Mouse (Mus musculus) layer of hippocampus, postnatal 10 days (tissue): ENCODE measurements around the gene Snrnp70. TPM values are rescaled to one million over a fixed set of nuclear protein-coding genes. Genes with fewer than 3 reads are reported as not detected.
A peak's percentile ranks its signal among the peaks of the same experiment; 100 is the strongest.

ENCODE experiments used
- DNase-seq, 2 experiments: peaks; one replicate each; pipeline ENCODE4 v3.0.0; 2021; ENCODE audit warnings: low spot score in 2 of 2
- long read RNA-seq: library from polyadenylated mRNA; stranded (forward); transcript quantifications from one replicate; pipeline ENCODE4 v2.0.0, GENCODE M21; 2023
- total RNA-seq, 2 experiments: library from RNA; stranded (reverse); gene quantifications; 2 replicates each; pipeline ENCODE4 v1.2.3; 2021

Gene Snrnp70
- total RNA-seq = 100 to 1,000 TPM; 393 to 440 TPM
- long read RNA-seq, full-length matches to known transcripts = 18 of 85 reads
- long read RNA-seq, partial matches to known transcripts = 10 of 85 reads
- long read RNA-seq, other reads (novel, unspliced or antisense) = 57 of 85 reads

DNA sequence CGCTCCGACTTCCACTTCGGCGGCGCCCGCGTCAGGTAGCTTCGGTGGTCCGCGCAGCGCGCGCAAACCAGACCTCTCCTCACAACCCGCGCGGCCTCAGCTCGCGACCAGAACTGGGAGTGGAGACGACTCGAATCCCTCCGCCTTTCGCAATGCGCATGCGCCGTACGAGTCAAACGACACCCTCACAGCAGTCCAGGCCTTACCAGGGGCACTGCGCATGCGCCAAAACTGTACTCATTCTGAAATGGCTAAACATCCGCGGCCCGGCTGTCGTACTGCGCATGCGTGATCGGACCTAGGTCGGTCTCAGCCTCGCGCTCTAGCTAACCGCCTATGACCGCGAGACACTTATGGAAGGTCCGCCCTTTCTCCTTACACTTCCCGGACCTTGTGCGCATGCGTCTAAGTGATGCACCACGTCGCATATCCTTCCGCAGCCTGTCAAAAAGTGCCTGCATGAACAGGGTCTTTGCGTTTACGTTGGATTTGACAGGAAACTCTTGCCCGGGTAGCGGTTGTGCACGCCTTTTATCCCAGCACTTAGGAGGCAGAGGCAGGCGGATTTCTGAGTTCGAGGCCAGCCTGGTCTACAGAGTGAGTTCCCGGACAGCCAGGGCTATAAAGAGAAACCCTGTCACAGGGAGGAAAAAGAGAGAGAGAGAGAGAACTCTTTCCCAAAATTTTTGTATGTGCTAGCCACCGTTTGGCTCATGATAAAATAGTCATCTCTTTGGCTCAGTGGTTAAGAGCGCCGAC, at the start of gene Snrnp70:
TSS of gene Snrnp70 (minus strand) at position 165 of the 759 bp plus-strand sequence.
- DNase-seq = peak; percentile 100

DNA sequence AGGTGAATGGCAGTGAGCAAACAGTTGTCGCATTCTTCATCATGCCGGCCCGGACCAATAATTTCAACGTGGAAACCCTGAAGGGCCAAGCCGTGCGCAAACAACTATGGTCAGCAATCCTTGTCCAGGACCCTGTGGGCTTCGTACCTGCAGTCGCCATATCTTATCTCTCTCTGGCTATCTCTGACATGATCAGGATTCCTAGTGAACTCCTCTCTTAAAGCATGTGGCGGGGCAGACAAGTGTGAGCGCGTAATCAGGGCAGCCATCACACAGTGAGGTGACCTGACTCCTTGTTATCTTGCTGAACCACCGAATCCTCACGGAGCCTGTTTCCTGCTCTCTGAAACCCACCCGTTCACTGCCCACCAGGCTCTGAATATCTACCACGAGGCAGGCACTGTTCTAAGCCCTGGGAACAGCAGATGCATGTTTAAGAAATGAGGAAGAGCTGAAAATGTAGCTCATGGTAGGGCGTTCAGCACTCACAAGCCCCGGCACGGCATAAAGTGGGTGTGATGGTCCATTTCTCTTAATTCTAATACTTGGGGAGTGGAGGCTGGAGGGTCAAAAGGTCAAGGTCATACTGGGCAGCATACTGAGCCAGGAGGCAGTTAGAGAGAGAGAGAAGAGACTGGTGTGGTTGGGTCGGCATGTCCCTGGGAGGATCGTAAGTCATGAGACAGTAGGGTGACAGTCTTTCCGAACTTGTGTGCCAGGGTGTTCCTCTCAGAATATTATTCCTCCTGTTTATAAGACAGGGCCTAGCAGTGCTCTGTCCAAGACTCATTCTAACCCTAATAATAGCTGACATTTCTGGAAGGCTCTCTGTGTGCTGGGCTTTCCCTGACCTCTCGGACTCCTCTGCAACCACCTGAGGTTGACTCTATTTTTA, 48.2 kb upstream of the Snrnp70 start:
- no peak for DNase-seq

DNA sequence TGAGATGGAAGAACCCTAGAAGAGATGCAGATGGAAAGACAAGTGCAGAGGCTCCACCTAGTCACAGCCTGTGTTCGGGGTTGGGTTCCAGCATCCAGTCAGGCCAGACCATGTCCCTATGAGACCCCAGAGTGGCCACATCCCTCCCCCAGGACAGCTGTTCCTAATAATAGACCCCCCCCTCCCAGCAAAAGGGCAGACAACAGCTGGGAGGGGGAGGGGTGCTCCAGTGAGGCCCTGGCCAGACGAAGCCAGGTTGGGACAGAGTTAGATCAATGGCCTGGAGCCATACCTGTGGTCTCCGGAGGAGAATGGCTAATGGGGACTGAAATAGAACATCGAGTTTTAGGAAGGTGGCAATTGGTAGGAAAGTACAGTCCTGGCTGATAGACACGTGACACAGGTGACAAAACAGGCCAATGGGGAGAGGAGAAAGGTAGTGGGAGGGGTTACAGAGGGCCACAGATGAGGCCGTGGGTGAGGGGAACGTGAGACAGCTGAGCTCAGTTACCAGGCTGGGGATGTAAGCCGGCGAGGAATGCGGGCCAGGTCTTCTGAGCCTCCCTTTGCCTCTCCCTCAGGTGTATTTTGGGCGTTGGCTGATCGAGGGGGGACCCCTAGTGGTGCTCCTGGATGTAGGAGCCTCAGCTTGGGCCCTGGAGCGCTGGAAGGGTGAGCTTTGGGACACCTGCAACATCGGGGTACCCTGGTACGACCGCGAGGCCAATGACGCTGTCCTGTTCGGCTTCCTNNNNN, 42.2 kb upstream of the Snrnp70 start, which contains the start of gene Ruvbl2:
TSS of gene Ruvbl2 (minus strand) at position 576 of the 756 bp plus-strand sequence.
- no peak for DNase-seq

DNA sequence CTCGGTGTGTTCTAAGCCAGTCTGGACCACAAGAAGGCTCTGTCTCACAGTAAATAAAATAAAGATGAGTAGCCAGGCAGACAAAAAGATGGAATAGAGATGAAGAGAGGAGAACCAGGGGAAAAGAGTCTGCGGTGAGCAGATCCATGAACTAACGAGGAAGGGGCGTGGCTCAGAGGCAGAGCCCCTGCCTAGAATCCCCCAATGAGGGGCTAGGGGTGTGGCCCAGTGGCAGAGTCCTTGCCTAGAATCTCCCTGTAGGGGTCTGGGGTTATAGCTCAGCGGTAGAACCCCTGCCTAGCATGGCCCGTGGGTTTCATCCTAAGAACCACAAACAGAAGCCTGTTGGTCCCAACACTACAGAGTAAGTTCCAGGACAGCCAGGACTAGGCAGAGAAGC, 41.5 kb upstream of the Snrnp70 start:
- no peak for DNase-seq

DNA sequence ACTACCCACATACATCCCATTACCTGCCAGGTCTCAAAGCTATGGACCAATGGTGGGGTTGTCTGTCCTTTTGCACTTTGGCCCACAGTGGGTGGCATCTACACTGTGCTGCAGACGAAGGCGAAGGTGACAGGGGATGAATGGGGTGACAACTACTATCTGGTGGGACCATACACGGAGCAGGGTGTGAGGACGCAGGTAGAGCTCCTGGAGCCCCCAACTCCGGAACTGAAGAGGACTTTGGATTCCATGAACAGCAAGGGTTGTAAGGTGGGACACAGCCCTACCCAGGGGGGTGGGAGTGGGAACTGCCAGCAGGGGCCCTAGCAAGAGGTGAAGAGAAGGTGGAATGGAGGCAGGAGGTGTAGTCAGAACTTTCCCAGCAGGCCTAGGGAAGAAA, 40.9 kb upstream of the Snrnp70 start:
- DNase-seq = no peak

DNA sequence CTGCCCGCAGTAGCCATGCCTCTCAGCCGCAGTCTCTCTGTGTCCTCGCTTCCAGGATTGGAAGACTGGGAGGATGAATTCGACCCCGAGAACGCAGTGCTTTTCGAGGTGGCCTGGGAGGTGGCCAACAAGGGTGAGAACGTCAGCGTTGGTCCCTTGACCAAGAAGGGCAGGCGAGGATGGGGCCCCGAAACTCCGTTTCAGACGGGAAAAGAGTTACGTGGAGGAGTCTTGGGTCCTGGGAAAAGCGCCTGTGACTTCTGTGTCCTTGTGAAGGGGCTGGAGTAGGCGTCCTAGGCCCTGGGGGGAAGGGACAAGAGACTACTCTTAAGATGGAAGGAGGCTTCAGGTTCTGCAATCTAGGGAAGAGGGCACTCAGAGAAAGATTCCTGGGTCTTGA, 39.5 kb upstream of the Snrnp70 start:
- DNase-seq = no peak

DNA sequence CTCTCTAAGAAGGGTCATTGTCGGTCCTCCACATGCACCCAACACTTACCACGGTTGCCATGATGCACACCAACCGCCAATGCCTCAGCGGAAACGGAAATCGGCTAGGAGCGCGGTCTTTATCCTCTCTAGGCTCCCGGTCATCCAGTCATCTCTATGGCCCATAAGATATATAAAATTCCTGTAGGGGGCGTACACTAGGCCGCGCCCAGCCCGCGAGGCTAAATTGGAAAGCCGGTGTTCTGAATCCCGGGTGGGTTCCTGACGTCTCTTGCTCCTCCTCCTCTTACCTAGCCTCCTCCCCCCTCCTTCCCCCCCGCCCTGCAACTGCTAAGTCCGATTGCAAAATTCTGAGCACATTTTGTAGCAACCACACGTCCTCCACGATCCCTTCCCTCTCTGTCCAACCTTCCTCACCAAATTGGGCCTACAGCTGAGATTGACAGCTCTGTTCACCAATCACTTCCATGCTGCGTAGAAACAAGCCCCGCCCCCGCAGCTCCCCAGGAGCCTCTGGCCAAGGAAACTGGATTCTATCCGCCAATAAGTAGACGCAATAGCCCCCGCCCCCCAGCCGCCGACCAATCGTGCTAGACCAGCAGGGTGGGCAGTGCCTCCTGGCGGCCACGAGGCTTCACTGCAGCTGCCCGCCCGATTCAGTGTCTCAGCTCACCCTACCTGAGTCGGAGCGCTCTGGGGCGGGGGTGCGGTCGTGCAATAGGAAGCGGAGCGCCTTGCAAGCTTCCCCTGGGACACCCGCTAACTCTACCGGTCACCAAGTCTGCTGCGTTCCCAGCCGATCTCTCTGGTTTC, 38.9 kb upstream of the Snrnp70 start, which contains the start of gene Gys1:
TSS of gene Gys1 (plus strand) at position 642 of the 813 bp plus-strand sequence.
- peak; percentile 100 for DNase-seq

DNA sequence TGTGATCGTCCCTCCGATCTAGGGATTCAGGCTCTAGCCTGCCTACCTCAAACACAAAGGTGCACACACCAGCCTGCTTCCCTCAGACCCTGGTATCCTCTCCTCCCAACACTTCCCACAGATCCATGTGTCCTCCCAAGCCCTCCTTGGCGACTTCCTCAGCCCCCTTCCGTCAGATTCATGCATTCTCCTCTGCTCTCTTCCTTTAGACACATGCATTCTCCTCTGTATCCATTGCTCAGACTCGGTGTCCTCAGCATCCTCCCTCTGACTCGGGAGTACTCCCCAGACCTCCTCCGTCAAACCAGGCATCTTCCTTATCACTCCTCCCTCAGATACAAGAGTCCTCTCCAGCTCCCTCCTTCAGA, 38.3 kb upstream of the Snrnp70 start:
- no peak for DNase-seq

DNA sequence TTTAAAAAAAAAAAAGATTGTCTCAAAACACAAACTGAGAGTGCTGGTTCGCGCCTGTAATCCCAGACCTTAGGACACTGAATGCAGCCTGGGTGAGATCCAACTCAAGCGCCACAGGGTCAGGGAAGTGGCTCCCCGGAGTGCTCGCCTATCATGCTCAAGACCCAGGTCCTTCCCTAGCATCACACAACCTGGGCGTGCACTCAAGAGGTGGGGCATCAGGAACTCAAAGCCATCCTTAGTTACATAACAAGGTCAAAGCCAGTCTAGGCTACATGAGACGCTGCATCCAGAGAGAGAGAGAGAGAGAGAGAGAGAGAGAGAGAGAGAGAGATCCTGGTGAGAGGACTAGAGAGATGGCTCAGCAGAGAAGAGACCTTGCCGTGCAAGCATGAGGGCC, 31.0 kb upstream of the Snrnp70 start:
- no peak for DNase-seq

DNA sequence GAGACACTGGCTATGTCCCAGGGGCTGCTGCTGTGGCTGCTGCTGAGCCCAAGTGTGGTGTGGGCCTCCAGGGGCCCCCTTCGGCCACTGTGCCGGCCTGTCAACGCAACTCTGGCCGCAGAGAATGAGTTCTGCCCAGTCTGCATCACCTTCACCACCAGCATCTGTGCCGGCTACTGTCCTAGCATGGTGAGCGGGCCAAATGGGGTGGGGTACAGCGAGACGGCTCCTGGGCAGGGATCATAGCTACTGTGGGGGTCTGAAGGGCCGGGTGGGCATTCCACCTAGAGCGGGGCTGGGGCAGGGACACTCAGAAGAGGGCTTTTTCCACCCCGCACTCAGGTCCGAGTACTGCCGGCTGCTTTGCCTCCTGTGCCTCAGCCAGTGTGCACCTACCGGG, 25.7 kb upstream of the Snrnp70 start:
- no peak for DNase-seq

DNA sequence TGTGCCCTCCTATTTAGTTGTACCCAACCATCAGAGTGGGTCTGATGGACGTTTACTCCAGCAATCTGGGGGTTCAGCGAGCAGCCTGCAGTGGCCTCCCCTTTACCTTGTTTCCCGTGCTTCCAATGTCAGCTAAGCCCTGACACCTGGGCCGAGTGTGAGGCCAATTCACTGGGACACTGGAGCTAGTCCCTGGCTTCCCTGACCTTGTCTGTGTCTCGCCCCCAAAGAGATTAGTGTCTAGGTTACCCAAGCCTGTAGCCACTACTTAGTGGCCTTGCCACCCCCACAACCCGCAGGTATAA, 25.0 kb upstream of the Snrnp70 start, which contains the start of gene Lhb:
TSS of gene Lhb (plus strand) at position 206 of the 305 bp plus-strand sequence.
- DNase-seq = no peak

DNA sequence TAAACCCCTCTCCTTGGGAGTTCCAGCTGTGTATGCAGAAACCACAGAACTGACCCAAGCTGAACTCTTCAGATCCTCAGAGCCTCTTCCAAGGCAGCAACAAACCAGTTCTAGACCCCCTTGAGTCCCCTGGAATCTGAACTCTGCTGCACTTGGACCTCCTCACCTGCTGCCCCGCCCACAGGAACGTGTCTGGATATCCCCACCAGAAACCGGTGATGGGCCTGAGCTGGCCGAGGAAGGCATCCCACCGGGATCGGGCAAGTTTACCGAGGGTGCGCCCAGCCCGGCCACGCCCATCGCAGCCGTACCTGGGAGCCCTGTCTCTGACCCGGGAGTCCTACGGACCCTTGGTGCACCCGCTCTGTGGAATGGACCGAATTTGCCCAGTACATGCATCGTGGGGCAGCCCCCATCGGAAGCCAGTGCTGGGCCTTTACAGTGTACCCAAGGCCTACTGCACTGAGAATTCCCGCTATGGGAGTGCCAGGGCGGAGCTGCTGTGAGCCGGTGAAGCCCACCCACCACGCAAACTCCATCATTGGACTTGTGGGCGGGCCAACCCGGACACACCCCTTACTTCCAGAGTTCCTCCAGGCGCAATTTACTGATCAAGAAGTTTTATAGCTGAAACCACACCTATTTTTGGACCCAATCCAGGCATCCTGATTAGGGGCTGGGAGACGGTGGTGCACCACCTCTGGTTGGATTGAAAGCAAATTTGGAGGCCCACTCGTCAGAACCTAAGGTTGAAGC, 24.5 kb upstream of the Snrnp70 start:
- DNase-seq = no peak

DNA sequence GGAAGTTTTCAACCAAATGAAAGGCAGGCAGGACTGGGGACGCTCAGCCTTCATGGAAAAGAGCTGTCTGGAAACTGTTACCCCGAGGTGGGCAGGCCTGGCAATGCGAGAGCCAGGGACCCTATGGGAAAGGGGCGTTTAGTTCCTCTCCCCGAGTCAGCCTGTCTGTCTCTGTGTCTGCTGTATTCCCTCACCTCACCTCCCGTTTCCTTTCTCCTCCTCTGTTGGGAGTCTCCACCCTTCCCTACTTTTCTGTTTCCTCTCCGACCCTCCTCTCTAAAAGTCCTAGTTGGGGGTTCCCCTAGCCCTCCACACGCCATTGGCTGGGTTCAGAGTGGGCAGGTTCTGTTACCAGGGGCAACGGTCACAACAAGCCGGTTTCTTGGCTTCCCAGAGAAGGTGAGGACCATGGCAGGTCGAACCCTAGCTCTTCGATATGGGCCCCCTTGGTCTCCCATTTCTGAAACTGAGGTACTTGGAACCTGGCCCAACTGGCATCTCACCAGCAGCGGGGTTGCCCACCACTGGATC, 22.5 kb upstream of the Snrnp70 start:
- no peak for DNase-seq

DNA sequence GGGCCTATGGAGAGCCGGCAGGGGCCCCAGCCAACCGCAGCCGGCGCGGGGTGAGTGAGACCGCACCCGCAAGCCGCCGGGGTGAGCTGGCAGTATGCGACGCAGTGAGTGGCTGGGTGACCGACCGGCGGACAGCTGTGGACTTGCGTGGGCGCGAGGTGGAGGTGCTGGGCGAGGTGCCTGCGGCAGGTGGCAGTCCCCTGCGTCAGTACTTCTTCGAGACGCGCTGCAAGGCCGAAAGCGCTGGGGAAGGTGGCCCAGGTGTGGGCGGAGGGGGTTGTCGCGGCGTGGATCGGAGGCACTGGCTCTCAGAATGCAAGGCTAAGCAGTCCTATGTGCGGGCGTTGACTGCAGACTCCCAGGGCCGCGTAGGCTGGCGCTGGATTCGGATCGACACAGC, 20.1 kb upstream of the Snrnp70 start:
- DNase-seq = no peak

DNA sequence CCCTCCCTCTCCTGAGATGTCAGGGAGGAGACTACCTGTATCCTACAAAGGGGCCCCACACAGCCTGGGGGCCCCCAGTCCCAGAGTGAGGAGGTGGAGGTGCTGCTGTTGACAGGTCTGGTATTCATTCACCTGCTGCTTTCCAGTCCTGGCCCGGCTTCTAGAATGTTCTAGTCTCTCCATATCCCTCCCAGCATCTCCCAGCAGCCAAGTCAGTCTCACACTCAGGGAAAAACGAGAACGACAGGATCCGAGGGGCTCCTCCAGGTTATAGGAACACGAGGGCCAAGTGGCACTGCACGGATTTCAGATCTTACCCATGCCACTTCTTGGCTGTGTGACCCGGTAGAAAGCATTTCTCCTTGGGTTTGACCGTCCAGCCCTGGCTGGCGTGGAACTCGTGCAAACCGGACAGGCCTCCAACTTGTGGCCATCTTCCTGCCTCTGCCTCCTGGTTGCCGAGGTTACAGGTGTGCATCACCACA, 19.2 kb upstream of the Snrnp70 start:
- DNase-seq = no peak

DNA sequence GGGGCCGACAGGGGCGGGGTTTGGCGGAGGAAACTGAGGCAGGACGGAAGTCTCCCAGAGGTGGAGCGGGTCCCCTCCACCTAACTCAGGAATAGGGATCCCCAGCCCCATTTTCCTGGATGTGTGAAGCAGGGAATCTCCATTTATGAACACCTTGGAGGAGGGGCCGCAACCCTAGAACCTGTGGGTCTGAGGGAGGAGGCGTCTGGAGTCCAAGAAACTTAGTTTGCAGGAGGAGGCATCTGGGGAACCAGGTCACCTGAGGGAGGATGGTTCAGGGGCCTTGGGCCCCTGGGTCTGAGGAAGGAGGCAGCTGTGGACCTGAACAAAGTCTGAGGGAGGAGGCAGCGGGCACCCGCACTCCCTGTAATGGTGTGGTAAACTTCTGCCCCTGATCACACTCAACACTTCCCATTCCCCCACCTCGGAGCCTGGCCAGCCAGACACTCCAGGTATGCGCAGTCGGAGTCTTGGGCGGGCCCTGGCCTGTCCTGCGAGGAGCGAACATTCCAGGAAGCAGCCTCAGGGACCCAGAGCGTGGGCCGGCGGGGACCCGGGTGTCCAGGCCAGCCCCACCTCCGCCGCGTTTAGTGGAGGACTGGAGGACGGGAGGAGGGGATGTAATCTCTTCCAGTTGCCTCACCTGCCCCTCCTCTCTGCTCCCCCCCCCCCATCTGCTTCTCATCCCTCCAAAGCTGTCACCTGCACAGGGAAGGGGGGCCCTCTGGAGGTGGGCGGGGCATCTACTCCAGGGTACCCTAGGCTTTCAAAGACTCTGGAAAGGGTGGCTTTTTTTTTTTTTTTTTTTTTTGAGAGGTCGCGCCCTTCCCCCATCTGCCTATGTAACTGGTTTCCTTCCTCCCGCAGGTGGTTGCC, 18.6 kb upstream of the Snrnp70 start:
- no peak for DNase-seq

DNA sequence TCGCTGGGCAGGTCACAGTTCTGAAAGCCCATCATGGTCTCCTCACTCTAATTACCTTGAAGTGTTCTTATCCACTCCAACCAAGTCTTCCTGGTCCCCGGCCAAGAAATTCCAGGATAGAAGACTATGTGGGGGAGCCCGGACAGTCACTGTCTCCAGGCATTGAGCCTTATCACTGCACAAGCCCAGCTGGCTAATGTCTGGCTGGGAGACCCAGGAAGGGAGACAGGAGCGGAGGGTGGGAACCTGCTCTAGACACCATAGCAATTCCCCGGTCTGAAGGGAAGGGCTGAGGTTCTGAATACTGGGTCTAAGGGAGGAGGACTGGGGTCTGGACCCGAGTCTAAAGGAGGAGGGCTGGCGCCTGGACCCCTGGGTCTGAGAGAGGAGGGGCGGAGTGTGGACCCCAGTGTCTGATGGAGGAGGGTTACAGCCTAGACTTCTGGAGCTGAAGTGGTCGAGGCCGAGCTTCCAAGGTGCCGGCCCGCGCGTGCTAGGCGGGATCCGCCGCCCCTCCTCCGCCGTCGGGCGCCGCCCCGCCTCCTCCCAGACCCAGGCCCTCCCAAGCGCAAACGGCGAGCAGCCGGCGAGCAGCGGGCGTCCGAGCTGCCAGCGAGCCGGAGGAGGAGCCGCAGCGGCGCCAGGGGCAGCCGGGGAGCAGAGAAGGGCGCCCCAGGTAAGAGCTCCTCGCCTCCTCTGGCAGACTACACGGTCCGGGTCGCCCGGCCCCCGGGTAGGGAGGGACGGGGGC, 17.7 kb upstream of the Snrnp70 start, which contains the start of gene Ntf5:
TSS of gene Ntf5 (plus strand) at position 583 of the 751 bp plus-strand sequence.
- DNase-seq = no peak

DNA sequence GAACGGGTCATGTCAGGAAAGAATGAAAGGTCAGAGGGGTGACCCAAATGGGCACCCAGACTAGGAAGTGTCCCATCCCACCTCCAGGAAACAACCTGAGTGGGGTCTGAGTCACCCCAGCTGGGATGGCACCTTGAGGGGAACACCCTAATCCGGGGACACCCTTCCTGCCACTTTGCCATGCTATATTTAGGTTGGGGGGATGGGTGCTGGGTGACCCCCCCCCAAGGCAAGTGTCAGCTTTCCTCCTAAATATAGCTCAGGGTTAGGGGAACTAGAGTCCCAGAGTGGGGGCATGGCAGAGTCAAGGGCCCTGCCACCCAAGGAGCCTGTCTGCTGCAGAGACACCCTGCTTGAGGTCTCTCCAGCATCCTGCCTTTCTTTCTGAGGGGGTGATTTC, 16.9 kb upstream of the Snrnp70 start:
- no peak for DNase-seq
